Mouse (Mus musculus): ENCODE measurements around the gene Ropn1. TPM values are rescaled to one million over a fixed set of nuclear protein-coding genes. Genes with fewer than 3 reads are reported as not detected.
A peak's percentile ranks its signal among the peaks of the same experiment; 100 is the strongest.

Ropn1 gene
- polyA plus RNA-seq, 2 experiments: not detected

DNA sequence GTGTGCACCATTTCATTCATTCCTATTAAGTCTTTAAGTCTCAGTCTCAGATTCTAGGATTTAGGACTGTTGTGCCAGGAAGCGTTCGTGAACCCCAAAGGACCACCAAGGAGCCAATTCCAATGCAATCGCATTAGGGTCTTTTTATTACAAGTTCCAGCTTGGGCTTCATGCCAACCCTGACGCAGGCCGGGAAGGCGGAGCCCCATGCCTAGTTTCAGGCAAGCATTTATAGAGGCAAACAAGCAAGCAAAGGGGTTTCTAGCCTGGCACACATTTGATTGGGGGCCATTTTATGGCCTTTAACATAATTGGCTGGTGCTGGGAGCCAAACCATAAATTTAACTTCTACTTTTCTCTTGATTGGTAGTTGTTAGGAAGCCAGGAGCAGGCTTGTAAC, 24.6 kb downstream of the Ropn1 start:
- peaks cover 8% of the 10 kb centered on the region for H3K4me1 ChIP-seq (ENCODE audit: control insufficient read depth, insufficient read depth, low read length)
- no peak overlapping the region for H3K4me3 ChIP-seq (replicated peaks; ENCODE audit: low read length)
- no peaks in the 10 kb centered on the region for H3K9me3 ChIP-seq (ENCODE audit: control insufficient read depth, low read length)
- H3K27ac ChIP-seq (replicated peaks; ENCODE audit: low read depth, low read length): no peak overlapping the region
- no peak for TF ChIP-seq POLR2A (IDR thresholded peaks at IDR 0.05; ENCODE audit: borderline replicate concordance, extremely low read depth, insufficient read depth, insufficient read length)
- peaks cover 11% of the 10 kb centered on the region for H3K27me3 ChIP-seq (ENCODE audit: control insufficient read depth, insufficient read depth, low read length)
- ATAC-seq (ENCODE audit: low FRiP score, low read depth) (0 out of 2 replicates have a peak, but pooled peaks have one; percentile 30), DNase-seq (ENCODE audit: low spot score) (peak; percentile 25)
- no peaks in the 10 kb centered on the region for H3K36me3 ChIP-seq (ENCODE audit: control insufficient read depth, insufficient read depth, low read length)
- no peak overlapping the region for H3K9ac ChIP-seq (ENCODE audit: low read depth, low read length, severe bottlenecking)
- no peak overlapping the region for H3K4me2 ChIP-seq (replicated peaks; ENCODE audit: low read depth, low read length, severe bottlenecking)
- WGBS: 30% methylated on average over 6 of the region's 6 CpGs

DNA sequence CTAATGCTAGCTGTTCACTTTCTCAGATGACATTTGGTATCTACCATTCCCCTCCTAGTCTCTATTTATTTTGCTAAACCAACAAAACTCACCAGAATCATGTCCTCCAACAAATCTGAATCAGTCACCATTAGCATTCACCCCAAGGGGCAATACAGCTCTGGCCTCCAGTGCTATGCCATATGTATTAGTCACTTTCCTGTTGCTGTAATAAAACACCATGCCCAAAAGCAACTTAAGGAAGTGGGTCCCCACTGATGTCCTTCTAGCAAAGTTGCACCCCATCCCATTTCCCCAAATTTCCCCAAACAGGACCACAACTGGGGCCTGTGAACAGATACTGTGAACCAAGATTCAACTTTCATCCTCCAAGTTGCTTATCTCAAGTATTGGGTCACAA, 32.1 kb downstream of the Ropn1 start:
- Histone ChIP-seq H3K9me3 (ENCODE audit: control insufficient read depth, low read length) (no peaks in the 10 kb centered on the region), H3K36me3 (ENCODE audit: control insufficient read depth, insufficient read depth, low read length) (no peaks in the 10 kb centered on the region), H3K4me2 (replicated peaks; ENCODE audit: low read depth, low read length, severe bottlenecking) (no peak overlapping the region), H3K4me3 (replicated peaks; ENCODE audit: low read length) (no peak overlapping the region), H3K27ac (replicated peaks; ENCODE audit: low read depth, low read length) (no peak overlapping the region), H3K4me1 (ENCODE audit: control insufficient read depth, insufficient read depth, low read length) (no peaks in the 10 kb centered on the region), H3K27me3 (ENCODE audit: control insufficient read depth, insufficient read depth, low read length) (0 out of 2 replicates have a peak, but pooled peaks cover 3% of the 10 kb centered on the region), H3K9ac (ENCODE audit: low read depth, low read length, severe bottlenecking) (no peak overlapping the region)
- no peak for DNase-seq (ENCODE audit: low spot score)
- no peak for TF ChIP-seq POLR2A (IDR thresholded peaks at IDR 0.05; ENCODE audit: borderline replicate concordance, extremely low read depth, insufficient read depth, insufficient read length)
- no peak for ATAC-seq (ENCODE audit: low FRiP score, low read depth)

DNA sequence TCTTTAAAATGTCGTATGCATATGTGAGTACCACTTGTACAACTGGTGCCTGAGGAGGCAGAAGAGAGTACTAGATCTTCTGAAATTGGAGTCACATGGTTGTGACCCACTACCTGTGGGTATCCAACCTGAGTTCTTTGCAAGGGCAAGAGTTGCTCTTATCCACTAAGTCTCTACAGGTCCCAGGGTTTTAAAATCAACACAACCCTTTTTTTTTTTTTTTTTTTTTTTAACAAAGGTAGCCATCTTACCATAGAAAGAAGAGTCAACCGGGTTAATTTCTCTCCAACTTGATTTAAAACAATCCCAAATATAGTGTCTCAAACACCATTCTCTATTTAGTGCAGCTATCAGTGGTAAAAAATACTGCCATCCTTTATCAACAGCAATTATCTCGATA, 40.2 kb downstream of the Ropn1 start:
- 78% methylated on average over 3 of the region's 3 CpGs for WGBS
- Histone ChIP-seq H3K36me3 (ENCODE audit: control insufficient read depth, insufficient read depth, low read length) (no peaks in the 10 kb centered on the region), H3K4me1 (ENCODE audit: control insufficient read depth, insufficient read depth, low read length) (peaks cover 8% of the 10 kb centered on the region; the same call in 1 of the 2 replicates), H3K4me2 (replicated peaks; ENCODE audit: low read depth, low read length, severe bottlenecking) (peak overlapping the region; percentile 66; the same call in 1 of the 2 replicates), H3K4me3 (replicated peaks; ENCODE audit: low read length) (peak overlapping the region; percentile 62), H3K9ac (ENCODE audit: low read depth, low read length, severe bottlenecking) (no peak overlapping the region), H3K9me3 (ENCODE audit: control insufficient read depth, low read length) (no peaks in the 10 kb centered on the region), H3K27ac (replicated peaks; ENCODE audit: low read depth, low read length) (no peak overlapping the region), H3K27me3 (ENCODE audit: control insufficient read depth, insufficient read depth, low read length) (no peaks in the 10 kb centered on the region)
- ATAC-seq (ENCODE audit: low FRiP score, low read depth): no peak
- DNase-seq (ENCODE audit: low spot score): no peak
- TF ChIP-seq POLR2A (IDR thresholded peaks at IDR 0.05; ENCODE audit: borderline replicate concordance, extremely low read depth, insufficient read depth, insufficient read length): no peak

DNA sequence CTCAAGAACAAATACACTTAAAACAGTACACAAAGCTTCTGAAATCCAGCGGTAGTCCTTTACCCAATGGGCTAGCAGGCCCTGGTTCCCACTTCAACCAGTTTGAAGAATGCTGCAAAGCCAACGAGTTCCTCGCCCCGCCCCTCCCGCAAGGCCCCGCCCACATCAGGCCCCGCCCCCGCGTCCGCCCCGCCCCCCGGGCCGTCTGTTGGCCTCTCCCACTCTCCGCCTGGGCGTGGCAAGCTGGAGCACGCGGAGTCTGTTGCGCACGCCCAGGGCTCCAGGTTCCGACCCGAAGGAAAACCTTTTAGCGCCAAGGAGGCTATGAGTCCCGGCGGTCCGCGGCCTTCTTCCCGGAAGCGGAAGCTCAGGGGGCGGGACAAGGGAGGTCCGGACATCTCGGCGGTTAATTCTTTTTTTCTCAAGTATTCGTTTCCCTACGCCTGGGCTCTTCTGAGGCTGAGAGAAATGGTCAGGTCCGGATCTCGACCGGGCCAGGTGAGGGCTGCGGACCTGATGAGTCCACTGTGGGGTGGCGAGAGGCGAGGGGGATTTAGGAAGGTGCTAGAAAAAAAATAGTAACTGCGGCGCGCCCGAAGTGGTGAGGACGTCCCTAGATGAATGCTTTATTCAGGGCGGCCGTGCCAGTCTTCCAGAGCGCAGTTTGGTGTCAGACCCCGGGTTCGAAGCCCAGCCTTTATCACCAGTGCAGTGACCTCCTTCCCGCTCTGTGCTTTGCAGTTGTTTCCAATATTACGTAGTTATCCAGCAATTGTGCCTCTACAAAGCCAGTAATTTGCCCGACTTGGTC, 40.8 kb downstream of the Ropn1 start, which contains the start of gene Ccdc14:
Ccdc14 (plus strand) TSS at position 283 of the 811 bp plus-strand sequence.
- H3K36me3 ChIP-seq (ENCODE audit: control insufficient read depth, insufficient read depth, low read length): no peaks in the 10 kb centered on the region
- H3K4me3 ChIP-seq (replicated peaks; ENCODE audit: low read length): peak within 1 kb of the TSS; percentile 62
- H3K27me3 ChIP-seq (ENCODE audit: control insufficient read depth, insufficient read depth, low read length): no peaks in the 10 kb centered on the region
- H3K9me3 ChIP-seq (ENCODE audit: control insufficient read depth, low read length): no peaks in the 10 kb centered on the region
- H3K4me2 ChIP-seq (replicated peaks; ENCODE audit: low read depth, low read length, severe bottlenecking): peak within 1 kb of the TSS; percentile 66
- peak within 1 kb of the TSS; percentile 73 for H3K9ac ChIP-seq (ENCODE audit: low read depth, low read length, severe bottlenecking)
- under 1% methylated on average over 53 of the region's 53 CpGs for WGBS
- DNase-seq (ENCODE audit: low spot score): peak; percentile 86
- peak; percentile 88 for ATAC-seq (ENCODE audit: low FRiP score, low read depth)
- no peak for TF ChIP-seq POLR2A (IDR thresholded peaks at IDR 0.05; ENCODE audit: borderline replicate concordance, extremely low read depth, insufficient read depth, insufficient read length)
- peak within 1 kb of the TSS; percentile 78 for H3K27ac ChIP-seq (replicated peaks; ENCODE audit: low read depth, low read length)
- H3K4me1 ChIP-seq (ENCODE audit: control insufficient read depth, insufficient read depth, low read length): peaks cover 8% of the 10 kb centered on the region; the same call in 1 of the 2 replicates

DNA sequence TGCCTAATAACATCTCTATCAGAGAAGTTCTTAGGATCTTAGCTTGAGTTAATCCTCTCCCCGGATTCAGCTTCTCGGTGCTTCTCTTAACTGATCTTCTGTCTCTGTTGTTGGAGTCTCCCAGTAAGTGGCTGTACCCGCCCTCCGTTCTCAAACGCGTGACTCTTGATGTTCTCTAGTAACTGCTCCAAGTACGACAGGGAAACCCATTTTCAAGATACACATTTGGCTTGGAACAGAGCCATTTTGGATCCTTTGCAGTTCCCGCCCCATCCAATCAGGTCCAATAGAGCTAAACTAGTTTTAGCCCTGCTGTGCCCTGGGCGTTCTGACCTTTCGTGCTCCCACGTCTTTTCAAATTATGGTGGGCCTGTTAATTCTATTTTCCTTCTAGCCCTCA, 41.4 kb downstream of the Ropn1 start:
- 9% methylated on average over 11 of the region's 11 CpGs for WGBS
- peaks cover 8% of the 10 kb centered on the region; the same call in 1 of the 2 replicates for H3K4me1 ChIP-seq (ENCODE audit: control insufficient read depth, insufficient read depth, low read length)
- TF ChIP-seq POLR2A (IDR thresholded peaks at IDR 0.05; ENCODE audit: borderline replicate concordance, extremely low read depth, insufficient read depth, insufficient read length): no peak
- no peak for DNase-seq (ENCODE audit: low spot score)
- no peak for ATAC-seq (ENCODE audit: low FRiP score, low read depth)
- no peaks in the 10 kb centered on the region for H3K9me3 ChIP-seq (ENCODE audit: control insufficient read depth, low read length)
- no peaks in the 10 kb centered on the region for H3K27me3 ChIP-seq (ENCODE audit: control insufficient read depth, insufficient read depth, low read length)
- no peak overlapping the region for H3K27ac ChIP-seq (replicated peaks; ENCODE audit: low read depth, low read length)
- H3K9ac ChIP-seq (ENCODE audit: low read depth, low read length, severe bottlenecking): peak overlapping the region; percentile 73
- peak overlapping the region; percentile 66 for H3K4me2 ChIP-seq (replicated peaks; ENCODE audit: low read depth, low read length, severe bottlenecking)
- peak overlapping the region; percentile 62 for H3K4me3 ChIP-seq (replicated peaks; ENCODE audit: low read length)
- peaks cover 2% of the 10 kb centered on the region; the same call in 1 of the 2 replicates for H3K36me3 ChIP-seq (ENCODE audit: control insufficient read depth, insufficient read depth, low read length)
